Mouse (Mus musculus) adrenal gland, adult 8-10 months (tissue): ENCODE measurements around the gene Rpn1. TPM values are rescaled to one million over a fixed set of nuclear protein-coding genes. Genes with fewer than 3 reads are reported as not detected.

Source experiments
- DNase-seq: peaks from one replicate; pipeline ENCODE4 v3.0.0; 2022
- total RNA-seq, 4 experiments: library from RNA; stranded (reverse); gene quantifications; 2 replicates each; pipeline ENCODE4 v1.2.4; 2022

Gene Rpn1
- total RNA-seq, 4 experiments from 2014 or later, result 275 to 361 (median 317) TPM

- no peak for DNase-seq
Observed at GRCm38 (mm10) chr6:88065968-88066367, 18.3 kb upstream of the Rpn1 start.

- no peak for DNase-seq
Observed at GRCm38 (mm10) chr6:88067722-88068121, 16.6 kb upstream of the Rpn1 start.

GRCm38 (mm10) chr6:88068739-88069138, 15.5 kb upstream of the Rpn1 start:
- no peak for DNase-seq

- DNase-seq, result no peak
Observed at GRCm38 (mm10) chr6:88070468-88070867, 13.8 kb upstream of the Rpn1 start.

- DNase-seq, result no peak
Observed at GRCm38 (mm10) chr6:88071216-88071615, 13.1 kb upstream of the Rpn1 start.

- DNase-seq, result peak; percentile 96
Observed at GRCm38 (mm10) chr6:88074752-88075554, 9.3 kb upstream of the Rpn1 start.

GRCm38 (mm10) chr6:88075960-88076517, 8.2 kb upstream of the Rpn1 start:
- no peak for DNase-seq

GRCm38 (mm10) chr6:88083095-88083494, 1.2 kb upstream of the Rpn1 start:
- no peak for DNase-seq

- no peak for DNase-seq
Observed at GRCm38 (mm10) chr6:88083672-88084071, 610 bp upstream of the Rpn1 start.

GRCm38 (mm10) chr6:88088971-88089370, 4.7 kb downstream of the Rpn1 start:
- no peak for DNase-seq

GRCm38 (mm10) chr6:88095377-88095776, 11.1 kb downstream of the Rpn1 start:
- DNase-seq, result no peak

- no peak for DNase-seq
Observed at GRCm38 (mm10) chr6:88102096-88102495, 17.8 kb downstream of the Rpn1 start.

- DNase-seq, result peak; percentile 89
Observed at GRCm38 (mm10) chr6:88105783-88106611, 21.7 kb downstream of the Rpn1 start.

- no peak for DNase-seq
Observed at GRCm38 (mm10) chr6:88106612-88107123, 22.4 kb downstream of the Rpn1 start.

GRCm38 (mm10) chr6:88107661-88108535, 23.6 kb downstream of the Rpn1 start:
- no peak for DNase-seq

GRCm38 (mm10) chr6:88113139-88113538, 28.9 kb downstream of the Rpn1 start:
- no peak for DNase-seq

- no peak for DNase-seq
Observed at GRCm38 (mm10) chr6:88114414-88114813, 30.1 kb downstream of the Rpn1 start.

- no peak for DNase-seq
Observed at GRCm38 (mm10) chr6:88116347-88117183, 32.3 kb downstream of the Rpn1 start.

- DNase-seq, result no peak
Observed at GRCm38 (mm10) chr6:88117184-88117575, 32.9 kb downstream of the Rpn1 start.

- DNase-seq, result no peak
Observed at GRCm38 (mm10) chr6:88119309-88119708, 35.0 kb downstream of the Rpn1 start.

- no peak for DNase-seq
Observed at GRCm38 (mm10) chr6:88120813-88121212, 36.5 kb downstream of the Rpn1 start.
